Mouse (Mus musculus): Measurements from ENCODE around the gene Dock2. TPM values are rescaled to one million over a fixed set of nuclear protein-coding genes. Genes with fewer than 3 reads are reported as not detected.

Gene Dock2
- polyA plus RNA-seq, 1 experiment = 0.01 TPM

- no peaks in the 10 kb centered on the region for H3K9me3 ChIP-seq (ENCODE audit: control insufficient read depth, low read length)
- no peak for TF ChIP-seq TAL1 (IDR thresholded peaks at IDR 0.05; ENCODE audit: low read length)
- TF ChIP-seq GATA1 (IDR thresholded peaks at IDR 0.05; ENCODE audit: low read length) = no peak
- H3K4me1 ChIP-seq (ENCODE audit: control insufficient read depth) = no peaks in the 10 kb centered on the region
Measured at GRCm38 (mm10) chr11:34431978-34432377, 351.7 kb downstream of the Dock2 start.

DNA sequence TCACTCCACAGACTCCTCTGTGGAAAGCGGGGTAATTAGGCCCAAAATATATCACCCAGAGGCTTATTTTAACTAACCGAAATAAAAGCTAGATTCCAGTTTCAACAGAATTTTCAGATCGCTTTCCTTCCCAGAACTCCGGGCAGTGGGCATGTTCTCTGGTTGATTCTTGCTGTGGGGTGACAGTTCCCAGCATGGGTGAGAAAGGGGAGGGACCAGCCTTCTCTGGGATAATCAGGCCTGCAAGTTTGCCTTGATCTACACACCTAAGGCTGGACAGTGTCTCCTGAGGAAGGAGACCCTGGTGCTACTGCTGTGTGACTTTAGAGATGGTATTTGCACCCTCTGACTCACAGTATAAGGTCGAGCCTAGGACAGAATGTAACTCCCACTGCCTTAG lies 352.3 kb downstream of the Dock2 start:
- Histone ChIP-seq H3K9me3 (ENCODE audit: control insufficient read depth, low read length) (no peaks in the 10 kb centered on the region), H3K36me3 (ENCODE audit: control insufficient read depth) (no peaks in the 10 kb centered on the region), H3K4me3 (replicated peaks) (no peak overlapping the region), H3K4me1 (ENCODE audit: control insufficient read depth) (no peaks in the 10 kb centered on the region), H3K27me3 (ENCODE audit: control insufficient read depth) (no peaks in the 10 kb centered on the region)
- TF ChIP-seq GATA1 (IDR thresholded peaks at IDR 0.05; ENCODE audit: low read length) = no peak
- no peak for TF ChIP-seq TAL1 (IDR thresholded peaks at IDR 0.05; ENCODE audit: low read length)

More at GRCm38 (mm10) chr11:34431978-34432377, 351.7 kb downstream of the Dock2 start:
- Histone ChIP-seq H3K4me3 (replicated peaks) (no peak overlapping the region), H3K27me3 (ENCODE audit: control insufficient read depth) (no peaks in the 10 kb centered on the region), H3K36me3 (ENCODE audit: control insufficient read depth) (no peaks in the 10 kb centered on the region)

DNA sequence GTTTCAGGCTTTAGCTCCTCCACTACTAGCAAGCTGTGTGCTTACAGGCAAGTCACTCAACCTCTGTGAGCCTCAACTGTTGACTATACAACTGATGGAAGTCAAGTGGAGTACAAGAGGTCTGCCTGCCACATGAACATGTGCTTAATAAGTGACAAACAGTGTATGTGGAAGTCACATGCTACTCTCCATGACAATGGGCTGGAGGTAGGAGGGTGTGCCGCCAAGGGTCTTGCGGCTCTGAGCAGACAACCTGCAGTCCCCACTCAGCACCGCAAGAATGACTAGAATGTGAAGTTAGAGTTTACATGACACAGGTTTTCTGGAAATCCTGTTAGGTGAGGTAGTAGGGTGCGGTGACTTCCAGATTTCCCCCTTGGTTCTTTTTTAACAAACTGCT lies 352.8 kb downstream of the Dock2 start:
- Histone ChIP-seq H3K9me3 (ENCODE audit: control insufficient read depth, low read length) (no peaks in the 10 kb centered on the region), H3K4me3 (replicated peaks) (no peak overlapping the region), H3K4me1 (ENCODE audit: control insufficient read depth) (no peaks in the 10 kb centered on the region), H3K27me3 (ENCODE audit: control insufficient read depth) (no peaks in the 10 kb centered on the region), H3K36me3 (ENCODE audit: control insufficient read depth) (no peaks in the 10 kb centered on the region)
- TF ChIP-seq TAL1 (IDR thresholded peaks at IDR 0.05; ENCODE audit: low read length) (no peak), GATA1 (IDR thresholded peaks at IDR 0.05; ENCODE audit: low read length) (no peak)

- TF ChIP-seq TAL1 (IDR thresholded peaks at IDR 0.05; ENCODE audit: low read length) = no peak
- no peak for TF ChIP-seq GATA1 (IDR thresholded peaks at IDR 0.05; ENCODE audit: low read length)
- H3K4me1 ChIP-seq (ENCODE audit: control insufficient read depth) = no peaks in the 10 kb centered on the region
- H3K27me3 ChIP-seq (ENCODE audit: control insufficient read depth) = no peaks in the 10 kb centered on the region
- no peak overlapping the region for H3K4me3 ChIP-seq (replicated peaks)
- H3K36me3 ChIP-seq (ENCODE audit: control insufficient read depth) = no peaks in the 10 kb centered on the region
- H3K9me3 ChIP-seq (ENCODE audit: control insufficient read depth, low read length) = no peaks in the 10 kb centered on the region
Measured at GRCm38 (mm10) chr11:34427212-34427611, 356.5 kb downstream of the Dock2 start.

- Histone ChIP-seq H3K9me3 (ENCODE audit: control insufficient read depth, low read length) (no peaks in the 10 kb centered on the region), H3K4me1 (ENCODE audit: control insufficient read depth) (no peaks in the 10 kb centered on the region), H3K36me3 (ENCODE audit: control insufficient read depth) (no peaks in the 10 kb centered on the region), H3K27me3 (ENCODE audit: control insufficient read depth) (no peaks in the 10 kb centered on the region), H3K4me3 (replicated peaks) (no peak overlapping the region)
- TF ChIP-seq TAL1 (IDR thresholded peaks at IDR 0.05; ENCODE audit: low read length) (no peak), GATA1 (IDR thresholded peaks at IDR 0.05; ENCODE audit: low read length) (no peak)
Measured at GRCm38 (mm10) chr11:34424546-34424945, 359.1 kb downstream of the Dock2 start.

DNA sequence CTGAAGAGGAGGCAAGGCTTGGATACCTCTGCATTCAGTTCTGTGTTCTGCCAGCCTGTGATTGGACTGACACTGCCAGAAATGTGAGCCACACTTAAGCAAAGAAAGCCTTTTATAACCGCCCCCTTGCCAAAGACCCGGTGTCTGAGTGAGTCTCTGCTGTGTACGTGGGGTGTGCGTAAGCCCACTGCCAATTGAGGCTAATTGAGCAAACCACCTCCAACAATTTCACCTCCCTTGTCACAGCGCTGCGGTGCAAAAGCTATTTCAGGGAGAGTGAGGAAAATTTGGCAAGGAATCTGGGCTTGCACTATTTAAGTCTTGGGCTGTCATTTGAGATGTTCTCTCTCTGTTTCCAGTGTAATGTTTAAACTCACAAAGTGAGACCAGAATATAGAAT lies 362.6 kb downstream of the Dock2 start:
- Histone ChIP-seq H3K4me3 (replicated peaks) (no peak overlapping the region), H3K36me3 (ENCODE audit: control insufficient read depth) (no peaks in the 10 kb centered on the region), H3K27me3 (ENCODE audit: control insufficient read depth) (no peaks in the 10 kb centered on the region), H3K4me1 (ENCODE audit: control insufficient read depth) (no peaks in the 10 kb centered on the region), H3K9me3 (ENCODE audit: control insufficient read depth, low read length) (no peaks in the 10 kb centered on the region)
- TF ChIP-seq TAL1 (IDR thresholded peaks at IDR 0.05; ENCODE audit: low read length) = no peak
- no peak for TF ChIP-seq GATA1 (IDR thresholded peaks at IDR 0.05; ENCODE audit: low read length)

GRCm38 (mm10) chr11:34416619-34416979 lies 367.1 kb downstream of the Dock2 start:
- Histone ChIP-seq H3K4me1 (ENCODE audit: control insufficient read depth) (no peaks in the 10 kb centered on the region), H3K4me3 (replicated peaks) (no peak overlapping the region), H3K36me3 (ENCODE audit: control insufficient read depth) (no peaks in the 10 kb centered on the region), H3K9me3 (ENCODE audit: control insufficient read depth, low read length) (no peaks in the 10 kb centered on the region), H3K27me3 (ENCODE audit: control insufficient read depth) (no peaks in the 10 kb centered on the region)
- TF ChIP-seq GATA1 (IDR thresholded peaks at IDR 0.05; ENCODE audit: low read length) (no peak), TAL1 (IDR thresholded peaks at IDR 0.05; ENCODE audit: low read length) (no peak)

GRCm38 (mm10) chr11:34415884-34416618 lies 367.6 kb downstream of the Dock2 start:
- no peak overlapping the region for H3K4me3 ChIP-seq (replicated peaks)
- H3K27me3 ChIP-seq (ENCODE audit: control insufficient read depth) = no peaks in the 10 kb centered on the region
- TF ChIP-seq GATA1 (IDR thresholded peaks at IDR 0.05; ENCODE audit: low read length) (no peak), TAL1 (IDR thresholded peaks at IDR 0.05; ENCODE audit: low read length) (no peak)
- H3K4me1 ChIP-seq (ENCODE audit: control insufficient read depth) = no peaks in the 10 kb centered on the region
- no peaks in the 10 kb centered on the region for H3K9me3 ChIP-seq (ENCODE audit: control insufficient read depth, low read length)
- H3K36me3 ChIP-seq (ENCODE audit: control insufficient read depth) = no peaks in the 10 kb centered on the region

GRCm38 (mm10) chr11:34406850-34407249 lies 376.8 kb downstream of the Dock2 start:
- H3K4me1 ChIP-seq (ENCODE audit: control insufficient read depth) = no peaks in the 10 kb centered on the region
- no peaks in the 10 kb centered on the region for H3K9me3 ChIP-seq (ENCODE audit: control insufficient read depth, low read length)
- no peaks in the 10 kb centered on the region for H3K27me3 ChIP-seq (ENCODE audit: control insufficient read depth)
- TF ChIP-seq GATA1 (IDR thresholded peaks at IDR 0.05; ENCODE audit: low read length) (no peak), TAL1 (IDR thresholded peaks at IDR 0.05; ENCODE audit: low read length) (no peak)
- H3K4me3 ChIP-seq (replicated peaks) = no peak overlapping the region
- no peaks in the 10 kb centered on the region for H3K36me3 ChIP-seq (ENCODE audit: control insufficient read depth)

DNA sequence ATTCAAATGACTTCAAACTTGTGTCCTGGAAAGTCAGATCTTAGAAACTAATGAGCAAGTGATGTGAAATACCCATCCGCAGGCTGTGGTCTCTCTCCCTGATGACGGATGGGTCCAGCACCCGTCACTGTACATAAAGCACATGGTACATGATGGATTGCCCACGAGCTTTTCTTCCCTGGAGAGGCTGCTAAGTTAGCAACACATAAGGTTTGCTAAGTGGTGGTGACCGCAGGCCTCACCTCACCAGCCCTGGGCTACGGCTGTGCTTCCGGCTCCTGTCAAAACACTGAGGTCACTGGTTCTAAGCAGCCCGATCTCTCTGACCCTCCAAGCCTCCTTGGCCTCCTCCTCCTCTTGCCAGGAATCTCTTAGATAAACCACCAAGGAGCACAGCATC lies 377.4 kb downstream of the Dock2 start:
- Histone ChIP-seq H3K4me1 (ENCODE audit: control insufficient read depth) (no peaks in the 10 kb centered on the region), H3K4me3 (replicated peaks) (no peak overlapping the region), H3K27me3 (ENCODE audit: control insufficient read depth) (no peaks in the 10 kb centered on the region), H3K9me3 (ENCODE audit: control insufficient read depth, low read length) (no peaks in the 10 kb centered on the region), H3K36me3 (ENCODE audit: control insufficient read depth) (no peaks in the 10 kb centered on the region)
- TF ChIP-seq GATA1 (IDR thresholded peaks at IDR 0.05; ENCODE audit: low read length) = no peak
- TF ChIP-seq TAL1 (IDR thresholded peaks at IDR 0.05; ENCODE audit: low read length) = no peak
